Mouse (Mus musculus) bone marrow, adult 2 months (tissue): ENCODE results near the gene Gm48551.

Experiments
- CTCF ChIP-seq: fragments of 200-500 bp; IDR thresholded peaks from 2 replicates; pipeline ENCODE4 v1.5.1; 2011; ENCODE audit warnings: low read length, control low read depth; ENCODE audit not compliant: control insufficient read depth, insufficient read depth
- POLR2A ChIP-seq: fragments of 200-500 bp; IDR thresholded peaks from 2 replicates; pipeline ENCODE4 v1.6.1; 2011; ENCODE audit warnings: low read depth, mild to moderate bottlenecking, control low read depth, low read length, borderline replicate concordance; ENCODE audit not compliant: control insufficient read depth

DNA sequence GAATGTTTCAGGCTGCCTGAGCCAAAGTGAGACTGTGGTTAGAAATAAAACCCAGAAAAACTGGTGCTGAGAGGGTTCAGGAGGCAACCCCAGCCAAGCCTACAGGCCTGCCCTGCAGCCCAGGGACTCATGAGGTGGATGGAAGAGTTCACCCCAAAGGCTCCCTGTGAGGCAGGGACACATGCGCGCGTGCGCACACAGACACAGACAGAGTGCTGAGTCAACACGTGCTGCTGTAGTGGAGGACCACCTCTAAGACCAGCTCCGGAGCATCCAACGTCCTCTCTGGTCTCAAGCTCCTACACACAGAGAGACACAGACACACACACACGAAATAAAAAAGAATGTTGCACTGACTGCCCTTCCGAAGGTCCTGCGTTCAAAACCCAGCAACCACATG lies 8.9 kb upstream of the Gm48551 start:
- TF ChIP-seq CTCF (no peak), POLR2A (no peak)
